Mouse (Mus musculus) embryonic facial prominence, embryonic 12.5 days (tissue): ENCODE measurements around the gene A630073D07Rik. TPM values are rescaled to one million over a fixed set of nuclear protein-coding genes. Genes with fewer than 3 reads are reported as not detected.
"Not testable (repeated sequence)": the region's sequence is repeated elsewhere in the genome, so short reads cannot be mapped to it uniquely, and the experiment has no call there.

Experiments
- ATAC-seq: fragments of 200-750 bp; cut with Nextera tagmentation; 2 replicates; pipeline ENCODE4 v1.8.0; 2017; ENCODE audit not compliant: insufficient number of reproducible peaks, insufficient read depth, low FRiP score, low TSS enrichment
- H3K27ac ChIP-seq: fragments of 300-500 bp; sonication (generic); 2 replicates; pipeline ENCODE4 v1.5.1; 2016; ENCODE audit warnings: mild to moderate bottlenecking
- H3K27me3 ChIP-seq: fragments of 300-500 bp; sonication (generic); 2 replicates; pipeline ENCODE4 v1.6.1; 2016; ENCODE audit warnings: mild to moderate bottlenecking, moderate library complexity
- H3K36me3 ChIP-seq: fragments of 300-500 bp; sonication (generic); 2 replicates; pipeline ENCODE4 v1.6.1; 2016; ENCODE audit warnings: mild to moderate bottlenecking
- H3K4me1 ChIP-seq: fragments of 300-500 bp; sonication (generic); 2 replicates; pipeline ENCODE4 v1.6.1; 2016
- H3K4me2 ChIP-seq: fragments of 300-500 bp; sonication (generic); replicated peaks from 2 replicates; pipeline ENCODE4 v1.6.1; 2016; ENCODE audit warnings: mild to moderate bottlenecking, moderate library complexity
- H3K4me3 ChIP-seq: fragments of 300-500 bp; sonication (generic); 2 replicates; pipeline ENCODE4 v1.5.1; 2016; ENCODE audit warnings: mild to moderate bottlenecking
- H3K9ac ChIP-seq: fragments of 300-500 bp; sonication (generic); 2 replicates; pipeline ENCODE4 v1.6.1; 2016; ENCODE audit warnings: mild to moderate bottlenecking, moderate library complexity
- H3K9me3 ChIP-seq: fragments of 300-500 bp; sonication (generic); 2 replicates; pipeline ENCODE4 v1.6.1; 2016; ENCODE audit warnings: mild to moderate bottlenecking, moderate library complexity
- WGBS: fragments of 180-500 bp; shearing (Covaris S2); methylation state at CpG from one replicate; pipeline ENCODE4 v1.1.7; 2016; 5-methylcytosine and 5-hydroxymethylcytosine counted together
- polyA plus RNA-seq: library from polyadenylated mRNA; unstranded; fragments of >200 nt; fragmentation: Nextera tagmentation; extraction: Ambion mirVana; gene quantifications from 2 replicates; pipeline ENCODE4 v1.2.1, GENCODE M21; 2016

A630073D07Rik gene
- not detected in 2 replicates for polyA plus RNA-seq

GRCm38 (mm10) chr6:132651426-132651825 is at the start of gene A630073D07Rik:
Gene A630073D07Rik (minus strand): TSS chr6:132651526.
- 86% methylated on average over 1 of the region's 1 CpGs for WGBS
- Histone ChIP-seq H3K27ac (no peak within 1 kb of the TSS), H3K27me3 (no peaks in the 10 kb centered on the region), H3K9ac (no peak within 1 kb of the TSS), H3K9me3 (no peaks in the 10 kb centered on the region), H3K36me3 (no peaks in the 10 kb centered on the region), H3K4me1 (no peaks in the 10 kb centered on the region), H3K4me3 (no peak within 1 kb of the TSS), H3K4me2 (no peak within 1 kb of the TSS)
- ATAC-seq, result no peak

- Histone ChIP-seq H3K36me3 (no peaks in the 10 kb centered on the region), H3K9me3 (no peaks in the 10 kb centered on the region), H3K4me3 (no peak within 1 kb of the TSS), H3K27me3 (no peaks in the 10 kb centered on the region), H3K27ac (no peak within 1 kb of the TSS), H3K4me2 (no peak within 1 kb of the TSS), H3K9ac (no peak within 1 kb of the TSS), H3K4me1 (no peaks in the 10 kb centered on the region)
- WGBS, result 67% methylated on average over 1 of the region's 1 CpGs
- no peak for ATAC-seq
Measured at GRCm38 (mm10) chr6:132700907-132701306, 49.6 kb upstream of the A630073D07Rik start, which contains the start of gene Tas2r121. Gene Tas2r121 (minus strand): TSS chr6:132701007.

- H3K9me3 ChIP-seq, H3K9ac ChIP-seq, H3K4me2 ChIP-seq, H3K4me3 ChIP-seq, H3K27ac ChIP-seq, H3K36me3 ChIP-seq, H3K4me1 ChIP-seq, ATAC-seq, H3K27me3 ChIP-seq: not testable (repeated sequence)
- 81% methylated on average over 7 of the region's 7 CpGs for WGBS
Measured at GRCm38 (mm10) chr6:132691596-132691995, 40.3 kb upstream of the A630073D07Rik start.

GRCm38 (mm10) chr6:132656653-132657052 is 5.3 kb upstream of the A630073D07Rik start, which contains the start of gene Tas2r120:
Gene Tas2r120 (plus strand): TSS chr6:132656953.
- H3K4me2 ChIP-seq, result no peak within 1 kb of the TSS
- ATAC-seq, result no peak
- H3K36me3 ChIP-seq, result no peaks in the 10 kb centered on the region
- H3K4me3 ChIP-seq, result no peak within 1 kb of the TSS
- H3K9ac ChIP-seq, result no peak within 1 kb of the TSS
- H3K9me3 ChIP-seq, result no peaks in the 10 kb centered on the region
- no peak within 1 kb of the TSS for H3K27ac ChIP-seq
- no peaks in the 10 kb centered on the region for H3K27me3 ChIP-seq
- no peaks in the 10 kb centered on the region for H3K4me1 ChIP-seq

- H3K27me3 ChIP-seq, result no peaks in the 10 kb centered on the region
- no peaks in the 10 kb centered on the region for H3K4me1 ChIP-seq
- ATAC-seq, result no peak
- no peak overlapping the region for H3K9ac ChIP-seq
- H3K27ac ChIP-seq, result no peak overlapping the region
- no peaks in the 10 kb centered on the region for H3K9me3 ChIP-seq
- no peak overlapping the region for H3K4me2 ChIP-seq
- H3K36me3 ChIP-seq, result no peaks in the 10 kb centered on the region
- H3K4me3 ChIP-seq, result no peak overlapping the region
Measured at GRCm38 (mm10) chr6:132649399-132649798, 1.9 kb downstream of the A630073D07Rik start.

GRCm38 (mm10) chr6:132595613-132596012 is 55.7 kb downstream of the A630073D07Rik start, which contains the start of gene Prp2:
Gene Prp2 (plus strand): TSS chr6:132595913.
- H3K4me3 ChIP-seq, H3K9ac ChIP-seq, H3K9me3 ChIP-seq, ATAC-seq, H3K27me3 ChIP-seq, H3K4me1 ChIP-seq, H3K27ac ChIP-seq, H3K36me3 ChIP-seq, H3K4me2 ChIP-seq: not testable (repeated sequence)
- whole genome bisulfite sequencing, result 76% methylated on average over 2 of the region's 2 CpGs

Other genes with a start within 250 kb of the A630073D07Rik start
- gene Prh1, start 81.7 kb downstream of the A630073D07Rik start, polyA plus RNA-seq, result not detected in 2 replicates
- not detected in 2 replicates for gene Prp2, start 55.6 kb downstream of the A630073D07Rik start, polyA plus RNA-seq
- gene Tas2r120, start 5.4 kb upstream of the A630073D07Rik start, polyA plus RNA-seq, result not detected in 2 replicates
- not detected in 2 replicates for gene Tas2r121, start 49.5 kb upstream of the A630073D07Rik start, polyA plus RNA-seq
- gene Tas2r122, start 60.4 kb upstream of the A630073D07Rik start, polyA plus RNA-seq, result not detected in 2 replicates
- not detected in 2 replicates for gene Tas2r115, start 86.5 kb upstream of the A630073D07Rik start, polyA plus RNA-seq
- not detected in 2 replicates for gene Tas2r124, start 103.2 kb upstream of the A630073D07Rik start, polyA plus RNA-seq
- gene Tas2r102, start 110.6 kb upstream of the A630073D07Rik start, polyA plus RNA-seq, result not detected in 2 replicates
- gene Tas2r136, start 126.6 kb upstream of the A630073D07Rik start, polyA plus RNA-seq, result not detected in 2 replicates
- gene Tas2r117, start 151.3 kb upstream of the A630073D07Rik start, polyA plus RNA-seq, result not detected in 2 replicates
- not detected in 2 replicates for gene Tas2r123, start 195.6 kb upstream of the A630073D07Rik start, polyA plus RNA-seq
- not detected in 2 replicates for gene Tas2r116, start 203.9 kb upstream of the A630073D07Rik start, polyA plus RNA-seq
- not detected in 2 replicates for gene Tas2r110, start 216.5 kb upstream of the A630073D07Rik start, polyA plus RNA-seq
- not detected in 2 replicates for gene Tas2r113, start 241.5 kb upstream of the A630073D07Rik start, polyA plus RNA-seq